Mouse (Mus musculus) central nervous system, embryonic 18 days (tissue): ENCODE results near the gene Vmn1r78. TPM values are rescaled to one million over a fixed set of nuclear protein-coding genes. Genes with fewer than 3 reads are reported as not detected.

ENCODE experiments used
- polyA plus RNA-seq: library from polyadenylated mRNA; depleted of rRNA; stranded (reverse); fragments of >200 nt; gene quantifications from 2 replicates; pipeline ENCODE4 v1.2.3, GENCODE M21; 2012; rRNA removed

Vmn1r78 gene
- polyA plus RNA-seq, result not detected in 2 replicates

GRCm38 (mm10) chr7:12149957-12150356 is at the start of gene Vmn1r78:
Vmn1r78 (plus strand) TSS chr7:12150257.

GRCm38 (mm10) chr7:12170979-12171378 is 20.9 kb downstream of the Vmn1r78 start, which contains the start of gene Vmn1r79:
Vmn1r79 (plus strand) TSS chr7:12171279.

DNA sequence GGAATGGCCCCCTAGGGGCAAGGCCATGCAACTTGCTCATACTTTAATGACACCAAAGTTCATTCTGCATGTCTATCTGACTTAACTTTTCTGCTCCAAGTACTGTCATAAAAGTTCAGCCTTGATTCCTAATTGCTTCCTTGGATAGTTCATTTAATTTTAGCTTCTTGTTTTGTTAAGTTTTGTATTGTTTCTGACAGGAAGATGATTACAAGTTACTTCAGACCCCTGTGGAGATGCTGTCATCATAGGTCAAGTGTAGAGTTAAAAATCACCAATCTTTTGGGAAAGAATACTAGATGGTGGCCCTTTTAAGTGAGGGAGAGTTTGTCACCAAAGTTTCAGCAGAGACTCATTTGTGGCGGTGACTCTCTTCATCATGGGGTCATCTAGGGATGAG is 38.9 kb downstream of the Vmn1r78 start, which contains the start of gene Vmn1r80:
Gene Vmn1r80 (plus strand): TSS at position 301 of the 400 bp plus-strand sequence.

Other genes starting within 250 kb of the Vmn1r78 start
- gene Vmn1r76, start 212.0 kb upstream of the Vmn1r78 start, polyA plus RNA-seq, result not detected in 2 replicates
- not detected in 2 replicates for gene Vmn1r77, start 113.5 kb upstream of the Vmn1r78 start, polyA plus RNA-seq
- not detected in 2 replicates for gene Vmn1r79, start 21.0 kb downstream of the Vmn1r78 start, polyA plus RNA-seq
- not detected in 2 replicates for gene Vmn1r80, start 39.0 kb downstream of the Vmn1r78 start, polyA plus RNA-seq
- not detected in 2 replicates for gene Vmn1r81, start 118.0 kb downstream of the Vmn1r78 start, polyA plus RNA-seq
- gene Vmn1r82, start 150.2 kb downstream of the Vmn1r78 start, polyA plus RNA-seq, result not detected in 2 replicates
- gene Vmn1r83, start 179.2 kb downstream of the Vmn1r78 start, polyA plus RNA-seq, result not detected in 2 replicates
- gene Vmn1r84, start 219.0 kb downstream of the Vmn1r78 start, polyA plus RNA-seq, result not detected in 2 replicates